Mouse (Mus musculus) stomach, embryonic 14.5 days (tissue): ENCODE measurements around the gene Gm2115. TPM values are rescaled to one million over a fixed set of nuclear protein-coding genes. Genes with fewer than 3 reads are reported as not detected.
A peak's percentile ranks its signal among the peaks of the same experiment; 100 is the strongest.

Experiments
- ATAC-seq: fragments of 200-750 bp; cut with Nextera tagmentation; 2 replicates; pipeline ENCODE4 v1.8.0; 2017; ENCODE audit warnings: low read depth, moderate TSS enrichment; ENCODE audit not compliant: insufficient number of reproducible peaks, insufficient read depth, low FRiP score
- H3K27ac ChIP-seq: fragments of 300-500 bp; sonication (generic); 2 replicates; pipeline ENCODE4 v1.5.1; 2014; ENCODE audit warnings: mild to moderate bottlenecking, low read length, moderate library complexity, mixed read lengths
- H3K27me3 ChIP-seq: fragments of 300-500 bp; sonication (generic); 2 replicates; pipeline ENCODE4 v1.6.1; 2014; ENCODE audit warnings: low read length, control low read depth, mixed read lengths; ENCODE audit not compliant: control insufficient read depth, insufficient read depth
- H3K36me3 ChIP-seq: fragments of 300-500 bp; sonication (generic); 2 replicates; pipeline ENCODE4 v1.6.1; 2014; ENCODE audit warnings: mild to moderate bottlenecking, control low read depth, low read length, moderate library complexity, mixed read lengths; ENCODE audit not compliant: control insufficient read depth, insufficient read depth
- H3K4me1 ChIP-seq: fragments of 300-500 bp; sonication (generic); 2 replicates; pipeline ENCODE4 v1.6.1; 2014; ENCODE audit warnings: low read length, control low read depth, mixed read lengths; ENCODE audit not compliant: control insufficient read depth, insufficient read depth
- H3K4me2 ChIP-seq: fragments of 300-500 bp; sonication (generic); replicated peaks from 2 replicates; pipeline ENCODE4 v1.6.1; 2014; ENCODE audit warnings: low read depth, low read length, control low read depth
- H3K4me3 ChIP-seq: fragments of 300-500 bp; sonication (generic); 2 replicates; pipeline ENCODE4 v1.5.1; 2014; ENCODE audit warnings: low read depth, low read length, control low read depth
- H3K9ac ChIP-seq: fragments of 300-500 bp; sonication (generic); replicated peaks from 2 replicates; pipeline ENCODE4 v1.6.1; 2014; ENCODE audit warnings: low read depth, mild to moderate bottlenecking, control low read depth, low read length, moderate library complexity, mixed read lengths
- H3K9me3 ChIP-seq: fragments of 300-500 bp; sonication (generic); 2 replicates; pipeline ENCODE4 v1.6.1; 2016; ENCODE audit warnings: low read depth, low read length, control low read depth; ENCODE audit not compliant: control insufficient read depth
- WGBS: fragments of 180-500 bp; shearing (Covaris S2); extraction: QIAGEN DNeasy Blood & Tissue Kit; methylation state at CpG from one replicate; pipeline ENCODE4 v1.1.7; 2014; 5-methylcytosine and 5-hydroxymethylcytosine counted together
- polyA plus RNA-seq: library from polyadenylated mRNA; unstranded; fragments of >200 nt; fragmentation: Nextera tagmentation; extraction: Ambion mirVana; gene quantifications from 2 replicates; pipeline ENCODE4 v1.2.1, GENCODE M21; 2014

Gm2115 gene
- polyA plus RNA-seq, 1 experiment from 2014 or later, result 8.8 TPM

DNA sequence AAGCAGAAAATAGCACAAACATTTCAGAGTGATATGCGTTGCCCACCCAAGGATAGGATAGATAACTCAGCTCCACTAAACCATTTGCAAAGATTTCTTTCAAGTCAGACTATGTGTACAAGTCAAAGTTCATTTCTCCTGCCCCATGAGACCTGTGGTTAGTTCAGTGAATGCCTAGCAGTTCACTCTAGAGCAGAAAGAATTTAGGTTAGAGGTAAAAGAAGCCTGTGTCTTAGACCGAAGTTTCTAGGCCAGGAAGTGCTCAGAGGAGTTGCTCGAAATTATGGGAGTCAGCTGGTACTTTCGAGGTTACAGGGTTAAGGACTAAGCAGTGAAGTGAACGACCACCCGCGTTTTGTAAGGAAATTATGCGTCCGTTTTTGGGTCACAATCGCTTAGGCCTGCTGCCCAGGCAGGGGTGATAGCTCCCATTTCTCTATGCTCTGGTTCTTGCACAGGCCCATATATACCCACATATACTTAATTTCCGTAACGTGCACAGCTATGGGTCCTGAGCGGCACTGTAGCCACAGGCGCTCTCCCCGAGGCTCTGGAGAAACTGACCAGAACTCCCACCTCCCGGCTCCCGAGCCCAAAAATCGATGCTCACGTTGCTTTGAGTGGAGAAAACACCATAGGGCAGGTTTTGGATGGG is 76.4 kb downstream of the Gm2115 start:
- Histone ChIP-seq H3K9ac (no peak overlapping the region), H3K4me2 (peak overlapping the region; percentile 93), H3K9me3 (no peaks in the 10 kb centered on the region), H3K36me3 (no peaks in the 10 kb centered on the region; the same call in 1 of the 2 replicates), H3K27ac (no peak overlapping the region), H3K4me3 (peak overlapping the region; percentile 51), H3K4me1 (0 out of 2 replicates have a peak, but pooled peaks cover 4% of the 10 kb centered on the region), H3K27me3 (no peaks in the 10 kb centered on the region)
- WGBS, result 9% methylated on average over 19 of the region's 19 CpGs
- ATAC-seq, result peak; percentile 16; the same call in 1 of the 2 replicates

DNA sequence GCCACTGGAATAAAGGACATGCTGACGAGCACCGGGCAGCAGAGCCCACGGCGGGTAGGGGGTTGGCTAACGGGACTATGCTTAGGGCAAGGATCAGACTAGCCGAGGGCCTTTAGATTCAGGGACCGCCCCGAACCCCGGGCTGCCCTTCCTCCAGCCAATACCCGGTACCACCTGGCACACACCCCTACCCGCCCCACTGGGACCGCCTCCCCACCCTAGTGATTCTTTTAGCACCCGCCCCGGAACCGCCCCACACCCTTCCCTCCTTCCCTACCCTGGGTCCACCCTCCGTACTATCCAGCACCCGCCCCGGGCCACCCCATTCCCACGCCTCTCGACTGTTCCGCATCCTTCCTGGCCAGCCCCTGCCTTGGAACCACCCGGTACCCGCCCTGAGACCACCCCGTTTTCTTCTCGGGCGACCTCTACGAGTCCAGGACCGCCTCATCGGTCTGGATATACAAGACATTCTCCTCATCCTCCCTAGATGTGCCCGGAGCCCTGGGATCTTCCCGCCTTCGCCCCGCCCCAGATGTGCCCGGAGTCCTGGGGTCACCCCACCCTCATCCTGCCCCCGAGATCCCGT is 77.0 kb downstream of the Gm2115 start:
- H3K27ac ChIP-seq, result no peak overlapping the region
- peak overlapping the region; percentile 93 for H3K4me2 ChIP-seq
- H3K9ac ChIP-seq, result peak overlapping the region; percentile 40
- WGBS, result under 1% methylated on average over 36 of the region's 36 CpGs
- ATAC-seq, result peak; percentile 92
- no peaks in the 10 kb centered on the region for H3K27me3 ChIP-seq
- H3K4me1 ChIP-seq, result 0 out of 2 replicates have a peak, but pooled peaks cover 4% of the 10 kb centered on the region
- no peaks in the 10 kb centered on the region; the same call in 1 of the 2 replicates for H3K36me3 ChIP-seq
- no peaks in the 10 kb centered on the region for H3K9me3 ChIP-seq
- peak overlapping the region; percentile 51 for H3K4me3 ChIP-seq

DNA sequence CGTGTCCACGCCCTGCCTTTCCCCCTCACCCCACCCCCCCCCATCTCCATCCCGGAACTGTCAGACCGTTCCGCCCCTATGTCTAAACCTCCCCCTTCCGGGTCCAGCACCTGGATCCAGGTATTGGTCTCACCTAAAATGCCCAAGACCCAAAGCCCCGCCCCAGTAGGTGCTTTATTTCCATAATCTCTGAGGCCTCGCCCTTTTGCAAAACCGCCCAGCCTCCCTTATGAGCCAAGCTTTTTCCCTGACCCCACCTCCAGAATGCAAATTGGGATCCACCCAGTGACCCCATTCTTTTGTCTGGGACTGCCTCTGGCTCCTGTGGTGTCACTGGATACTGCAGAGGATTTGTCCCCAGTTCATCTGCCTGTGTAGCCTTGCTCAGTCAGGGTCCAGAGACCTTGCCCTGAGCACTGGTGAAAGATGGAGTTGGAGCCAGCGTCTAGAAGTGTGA is 77.6 kb downstream of the Gm2115 start, which contains the start of gene Fah:
Gene Fah, minus strand, starts transcription at position 430 of the 457 bp plus-strand sequence.
- H3K4me3 ChIP-seq, result peak within 1 kb of the TSS; percentile 51
- peak within 1 kb of the TSS; percentile 40 for H3K9ac ChIP-seq
- 0 out of 2 replicates have a peak, but pooled peaks cover 4% of the 10 kb centered on the region for H3K4me1 ChIP-seq
- no peak within 1 kb of the TSS for H3K27ac ChIP-seq
- no peaks in the 10 kb centered on the region; the same call in 1 of the 2 replicates for H3K36me3 ChIP-seq
- H3K9me3 ChIP-seq, result no peaks in the 10 kb centered on the region
- peak; percentile 66 for ATAC-seq
- WGBS, result 3% methylated on average over 10 of the region's 10 CpGs
- H3K27me3 ChIP-seq, result no peaks in the 10 kb centered on the region
- peak within 1 kb of the TSS; percentile 93 for H3K4me2 ChIP-seq

DNA sequence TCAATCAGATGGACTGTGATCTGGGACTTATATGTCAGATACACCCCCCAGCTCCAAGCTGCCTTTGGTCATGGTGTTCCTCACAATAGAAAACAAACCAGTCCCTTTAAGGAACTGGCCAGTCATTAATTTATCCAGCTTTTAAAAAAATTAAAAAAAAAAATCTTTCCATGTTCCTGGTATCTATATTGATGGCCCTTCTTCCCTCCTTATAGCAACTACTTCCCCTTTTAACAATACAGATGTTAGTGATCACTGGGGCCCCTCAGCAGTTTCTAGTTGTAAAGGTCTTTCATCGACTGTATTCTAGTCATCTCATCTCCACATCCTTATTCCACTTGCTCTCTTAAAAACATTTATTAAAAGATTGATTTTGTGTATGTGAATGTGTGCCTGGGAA is 82.9 kb downstream of the Gm2115 start:
- H3K9me3 ChIP-seq, result no peaks in the 10 kb centered on the region
- no peak overlapping the region for H3K4me2 ChIP-seq
- no peak overlapping the region for H3K4me3 ChIP-seq
- no peak overlapping the region for H3K27ac ChIP-seq
- peaks cover 6% of the 10 kb centered on the region for H3K36me3 ChIP-seq
- no peak overlapping the region for H3K9ac ChIP-seq
- no peaks in the 10 kb centered on the region for H3K4me1 ChIP-seq
- WGBS, result 82% methylated on average over 1 of the region's 1 CpGs
- no peak for ATAC-seq
- H3K27me3 ChIP-seq, result no peaks in the 10 kb centered on the region

DNA sequence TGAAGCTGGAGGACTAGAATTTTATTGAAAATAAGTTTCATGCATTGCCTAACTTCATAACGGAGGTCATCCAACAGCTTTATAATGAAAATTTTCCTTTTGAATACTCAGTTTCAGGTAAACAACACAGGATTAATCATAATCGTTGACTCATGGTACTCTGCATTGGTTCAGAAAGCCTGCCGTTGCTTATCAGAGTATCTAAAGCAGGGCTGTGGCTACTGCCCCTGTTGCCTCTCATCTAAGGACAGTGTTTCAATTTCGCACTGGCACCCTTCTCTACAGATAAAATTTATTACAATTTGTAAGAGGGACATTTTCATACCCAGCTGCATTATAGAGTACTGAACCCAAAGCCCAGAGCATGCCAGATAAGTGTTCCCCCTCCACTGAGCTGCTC is 83.7 kb downstream of the Gm2115 start:
- no peak overlapping the region for H3K4me2 ChIP-seq
- H3K36me3 ChIP-seq, result peaks cover 12% of the 10 kb centered on the region
- no peak for ATAC-seq
- 70% methylated on average over 4 of the region's 4 CpGs for WGBS
- no peaks in the 10 kb centered on the region for H3K27me3 ChIP-seq
- H3K4me1 ChIP-seq, result no peaks in the 10 kb centered on the region
- H3K4me3 ChIP-seq, result no peak overlapping the region
- no peak overlapping the region for H3K27ac ChIP-seq
- H3K9me3 ChIP-seq, result no peaks in the 10 kb centered on the region
- no peak overlapping the region for H3K9ac ChIP-seq

DNA sequence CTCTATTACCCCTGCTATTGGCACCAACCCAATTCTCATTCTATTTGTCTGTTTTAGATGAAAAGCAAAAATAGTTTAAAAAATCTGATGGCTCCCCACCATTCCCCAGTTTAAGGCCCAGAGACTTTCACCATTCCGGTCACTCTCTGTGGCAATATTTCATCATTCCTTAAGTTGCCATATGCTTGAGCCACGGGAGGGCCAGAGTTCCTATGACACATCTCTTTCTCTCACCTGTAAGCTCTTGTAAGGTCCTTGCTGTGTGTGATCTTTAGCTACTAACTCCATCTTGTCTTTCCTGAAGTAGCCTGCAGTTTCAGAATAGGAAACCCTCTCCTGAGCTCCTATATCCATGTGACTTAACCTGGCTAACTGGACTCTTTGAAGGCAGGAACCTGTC is 90.2 kb downstream of the Gm2115 start:
- 78% methylated on average over 2 of the region's 2 CpGs for WGBS
- Histone ChIP-seq H3K4me1 (no peaks in the 10 kb centered on the region), H3K27ac (no peak overlapping the region), H3K4me2 (no peak overlapping the region), H3K36me3 (peaks cover 29% of the 10 kb centered on the region), H3K27me3 (no peaks in the 10 kb centered on the region), H3K9me3 (no peaks in the 10 kb centered on the region), H3K9ac (no peak overlapping the region), H3K4me3 (no peak overlapping the region)
- no peak for ATAC-seq

DNA sequence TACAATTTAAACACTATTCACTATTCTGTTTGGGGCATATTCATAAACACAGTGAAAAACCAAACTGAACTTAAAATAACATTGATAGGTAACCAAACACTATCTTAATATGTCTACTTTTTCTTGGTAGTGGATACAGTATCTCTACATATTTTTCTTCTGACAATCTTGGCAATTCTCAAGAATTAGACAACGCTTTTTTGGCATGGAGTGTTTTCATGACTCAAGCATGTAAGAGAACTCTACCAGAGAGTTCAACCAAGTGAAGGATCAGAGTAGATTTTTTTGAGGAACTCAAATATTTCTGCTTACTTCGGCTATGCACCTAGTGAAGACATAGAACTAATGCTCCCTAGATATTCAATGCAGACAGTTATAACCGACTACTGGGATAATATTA is 92.2 kb downstream of the Gm2115 start:
- Histone ChIP-seq H3K9ac (no peak overlapping the region), H3K4me2 (no peak overlapping the region), H3K27ac (no peak overlapping the region), H3K4me1 (no peaks in the 10 kb centered on the region), H3K36me3 (peaks cover 31% of the 10 kb centered on the region), H3K27me3 (no peaks in the 10 kb centered on the region), H3K9me3 (no peaks in the 10 kb centered on the region), H3K4me3 (no peak overlapping the region)
- 94% methylated on average over 3 of the region's 3 CpGs for WGBS
- ATAC-seq, result no peak

DNA sequence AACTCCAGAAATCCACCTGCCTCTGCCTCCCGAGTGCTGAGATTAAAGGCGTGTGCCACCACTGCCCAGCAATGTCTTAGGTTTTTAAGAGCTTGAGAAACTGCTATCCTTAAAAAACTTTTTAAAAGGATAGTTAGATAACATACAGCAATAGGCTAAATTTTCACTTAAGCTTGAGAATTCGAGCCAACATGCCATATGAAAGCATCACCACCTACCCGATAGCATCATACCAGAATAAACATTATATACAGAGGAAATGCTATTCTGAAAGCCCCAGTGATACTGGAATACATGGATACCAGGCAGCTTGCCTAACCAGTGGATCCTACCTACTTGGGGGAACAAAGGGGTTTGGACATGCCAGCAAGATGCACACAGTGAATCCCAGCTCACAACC is 95.0 kb downstream of the Gm2115 start:
- H3K4me1 ChIP-seq, result no peaks in the 10 kb centered on the region
- H3K4me2 ChIP-seq, result no peak overlapping the region
- no peaks in the 10 kb centered on the region for H3K9me3 ChIP-seq
- H3K27ac ChIP-seq, result no peak overlapping the region
- ATAC-seq, result no peak
- H3K9ac ChIP-seq, result no peak overlapping the region
- peaks cover 11% of the 10 kb centered on the region; the same call in 1 of the 2 replicates for H3K36me3 ChIP-seq
- WGBS, result 93% methylated on average over 4 of the region's 4 CpGs
- H3K4me3 ChIP-seq, result no peak overlapping the region
- no peaks in the 10 kb centered on the region for H3K27me3 ChIP-seq
